Comparison of ENCODE assay signal across 11 mouse cellular contexts in genomic region chr16:17024469-17025148, GRCm38 (mm10). TPM values are rescaled to one million over a fixed set of nuclear protein-coding genes. Genes with fewer than 3 reads are reported as not detected.
DNase-seq lines count a peak whose midpoint lies in the region; ATAC-seq lines count a peak whose summit lies in the region.
"Had no signal": no experiment of that assay in that cellular context is flagged by ENCODE, and none has a peak within 500 bp of the region (broad histone marks: within the 10 kb centered on the region; RNA-seq: fewer than 3 reads in every experiment).

No protein-coding gene starts in this region.

- H3K9me3 ChIP-seq in lung, embryonic 16.5 days (ENCODE audit: control insufficient read depth, low read length), result no peaks in the 10 kb centered on the region
- H3K9me3 ChIP-seq in midbrain, embryonic 13.5 days, result no peaks in the 10 kb centered on the region
- H3K9me3 ChIP-seq in midbrain, embryonic 15.5 days, result no peaks in the 10 kb centered on the region
- H3K9me3 ChIP-seq: heart, embryonic 13.5 days; midbrain, embryonic 10.5 days had no signal

- no peak overlapping the region for H3K4me3 ChIP-seq in lung, embryonic 16.5 days (ENCODE audit: low read length)
- no peak overlapping the region for H3K4me3 ChIP-seq in midbrain, embryonic 13.5 days (replicated peaks)
- no peak overlapping the region for H3K4me3 ChIP-seq in midbrain, embryonic 15.5 days
- H3K4me3 ChIP-seq: heart, embryonic 13.5 days; midbrain, embryonic 10.5 days had no signal

- H3K36me3 ChIP-seq in lung, embryonic 16.5 days (ENCODE audit: control insufficient read depth, insufficient read depth, low read length), result peaks cover 18% of the 10 kb centered on the region
- peaks cover 64% of the 10 kb centered on the region for H3K36me3 ChIP-seq in midbrain, embryonic 13.5 days
- H3K36me3 ChIP-seq in midbrain, embryonic 15.5 days (replicated peaks), result 0 out of 2 replicates have a peak, but pooled peaks cover 16% of the 10 kb centered on the region

- no peaks in the 10 kb centered on the region; the same call in 1 of the 2 replicates for H3K4me1 ChIP-seq in lung, embryonic 16.5 days (replicated peaks; ENCODE audit: control insufficient read depth, insufficient read depth, low read length)
- H3K4me1 ChIP-seq in midbrain, embryonic 13.5 days (replicated peaks), result 0 out of 2 replicates have a peak, but pooled peaks cover 4% of the 10 kb centered on the region
- H3K4me1 ChIP-seq in midbrain, embryonic 15.5 days, result no peaks in the 10 kb centered on the region
- H3K4me1 ChIP-seq: heart, embryonic 13.5 days; midbrain, embryonic 10.5 days had no signal

- DNase-seq in heart, adult 8-10 months (ENCODE audit: low spot score), result peak; percentile 56
- no peak for DNase-seq in heart, postnatal 25 days (ENCODE audit: low spot score)
- DNase-seq in MN1 (ENCODE audit: low spot score), result peak; percentile 27
- peak; percentile 63 for DNase-seq in cerebellum, adult 9-10 months
- DNase-seq in thymus, postnatal 0 days (ENCODE audit: low spot score), result no peak
- DNase-seq: right cerebral cortex, postnatal 14 days had no signal

- H3K27ac ChIP-seq in lung, embryonic 16.5 days (ENCODE audit: low read length), result no peak overlapping the region
- no peak overlapping the region for H3K27ac ChIP-seq in midbrain, embryonic 13.5 days
- no peak overlapping the region for H3K27ac ChIP-seq in midbrain, embryonic 15.5 days
- H3K27ac ChIP-seq: heart, embryonic 13.5 days; midbrain, embryonic 10.5 days had no signal

- H3K9ac ChIP-seq in lung, embryonic 16.5 days (ENCODE audit: low read length), result no peak overlapping the region
- H3K9ac ChIP-seq in midbrain, embryonic 13.5 days (replicated peaks), result no peak overlapping the region
- no peak overlapping the region for H3K9ac ChIP-seq in midbrain, embryonic 15.5 days
- H3K9ac ChIP-seq: heart, embryonic 13.5 days had no signal

- 72% methylated on average over 3 of the region's 3 CpGs for WGBS in lung, embryonic 16.5 days
- 96% methylated on average over 3 of the region's 3 CpGs for WGBS in midbrain, embryonic 13.5 days
- WGBS in midbrain, embryonic 15.5 days, result 86% methylated on average over 3 of the region's 3 CpGs

- ATAC-seq in lung, embryonic 16.5 days (ENCODE audit: low read depth), result peak; percentile 86
- ATAC-seq in midbrain, embryonic 13.5 days, result no peak
- ATAC-seq in midbrain, embryonic 15.5 days (replicated peaks), result no peak

- H3K4me2 ChIP-seq in lung, embryonic 16.5 days (ENCODE audit: low read depth, low read length), result no peak overlapping the region
- H3K4me2 ChIP-seq in midbrain, embryonic 13.5 days (replicated peaks), result no peak overlapping the region
- no peak overlapping the region for H3K4me2 ChIP-seq in midbrain, embryonic 15.5 days
- H3K4me2 ChIP-seq: heart, embryonic 13.5 days had no signal

- intact Hi-C loops in heart, postnatal 25 days (cut with DNase I), result loop anchor here (5.0 kb wide), 1 partner anchor 37 kb away; no protein-coding TSS in a partner anchor

- no peaks in the 10 kb centered on the region for H3K27me3 ChIP-seq in lung, embryonic 16.5 days (ENCODE audit: control insufficient read depth, insufficient read depth, low read depth, low read length)
- H3K27me3 ChIP-seq in midbrain, embryonic 13.5 days, result no peaks in the 10 kb centered on the region
- H3K27me3 ChIP-seq in midbrain, embryonic 15.5 days (replicated peaks), result no peaks in the 10 kb centered on the region
- H3K27me3 ChIP-seq: heart, embryonic 13.5 days had no signal

RNA-seq across cellular contexts. Expression of gene Mapk1, which starts 41.4 kb away (rescaled TPM):
- 100 to 1,000 TPM; 104 to 111 (median 104) TPM for total RNA-seq in heart, adult 8-10 months (2022)
- 100 to 1,000 TPM in 1 of 2 experiments, 10 to 100 TPM in 1; 99.1 to 108 TPM for total RNA-seq in heart, postnatal 25 days (2021)
- 146 and 150 TPM in 2 replicates for polyA plus RNA-seq in lung, embryonic 16.5 days (2015; fragmentation: Nextera tagmentation; extraction: Ambion mirVana)
- polyA plus RNA-seq in midbrain, embryonic 13.5 days (2015; fragmentation: Nextera tagmentation; extraction: Ambion mirVana), result 160 and 173 TPM in 2 replicates
- 180 and 182 TPM in 2 replicates for polyA plus RNA-seq in midbrain, embryonic 15.5 days (2015; fragmentation: Nextera tagmentation; extraction: Ambion mirVana)
- 180 and 190 TPM in 2 replicates for polyA plus RNA-seq in thymus, postnatal 0 days (2015; fragmentation: Nextera tagmentation; extraction: Ambion mirVana)

RNA-seq across cellular contexts. Expression of gene Ypel1, which starts 44.9 kb away (rescaled TPM):
- 1 to 10 TPM; 1.7 to 3.1 (median 2.1) TPM for total RNA-seq in heart, adult 8-10 months (2022)
- 1 to 10 TPM; 1.5 to 1.8 TPM for total RNA-seq in heart, postnatal 25 days (2021)
- polyA plus RNA-seq in lung, embryonic 16.5 days (2015; fragmentation: Nextera tagmentation; extraction: Ambion mirVana), result 20.3 and 23.2 TPM in 2 replicates
- polyA plus RNA-seq in midbrain, embryonic 13.5 days (2015; fragmentation: Nextera tagmentation; extraction: Ambion mirVana), result 155 TPM in 2 replicates
- polyA plus RNA-seq in midbrain, embryonic 15.5 days (2015; fragmentation: Nextera tagmentation; extraction: Ambion mirVana), result 167 and 172 TPM in 2 replicates
- polyA plus RNA-seq in thymus, postnatal 0 days (2015; fragmentation: Nextera tagmentation; extraction: Ambion mirVana), result 10.2 and 12.2 TPM in 2 replicates

Comparison
In these comparisons a context has a peak if more than half of its experiments do, and no peak if none do; other contexts are left out.
1. DNase-seq: peak in heart, adult 8-10 months (single experiment), MN1 (single experiment) and cerebellum, adult 9-10 months (single experiment); none in heart, postnatal 25 days (single experiment) and thymus, postnatal 0 days (single experiment).